Mouse (Mus musculus) hindbrain, embryonic 15.5 days (tissue): Measurements from ENCODE around the gene Pou3f3. TPM values are rescaled to one million over a fixed set of nuclear protein-coding genes. Genes with fewer than 3 reads are reported as not detected.

Experiments used
- ATAC-seq: fragments of 200-750 bp; cut with Nextera tagmentation; 2 replicates; pipeline ENCODE4 v1.8.0; 2017; ENCODE audit warnings: low read depth, moderate number of reproducible peaks, moderate TSS enrichment; ENCODE audit not compliant: low FRiP score
- H3K27ac ChIP-seq: fragments of 300-500 bp; sonication (generic); replicated peaks from 2 replicates; pipeline ENCODE4 v1.5.1; 2015; ENCODE audit warnings: mild to moderate bottlenecking, inconsistent platforms
- H3K27me3 ChIP-seq: fragments of 300-500 bp; sonication (generic); 2 replicates; pipeline ENCODE4 v1.6.1; 2015; ENCODE audit warnings: control low read depth, inconsistent platforms
- H3K36me3 ChIP-seq: fragments of 300-500 bp; sonication (generic); 2 replicates; pipeline ENCODE4 v1.6.1; 2015; ENCODE audit warnings: control low read depth, inconsistent platforms
- H3K4me1 ChIP-seq: fragments of 300-500 bp; sonication (generic); replicated peaks from 2 replicates; pipeline ENCODE4 v1.6.1; 2015; ENCODE audit warnings: control low read depth, inconsistent platforms
- H3K4me2 ChIP-seq: fragments of 300-500 bp; sonication (generic); 2 replicates; pipeline ENCODE4 v1.6.1; 2015; ENCODE audit warnings: moderate library complexity, mild to moderate bottlenecking, inconsistent platforms
- H3K4me3 ChIP-seq: fragments of 300-500 bp; sonication (generic); 2 replicates; pipeline ENCODE4 v1.5.1; 2015; ENCODE audit warnings: mild to moderate bottlenecking, inconsistent platforms
- H3K9ac ChIP-seq: fragments of 300-500 bp; sonication (generic); 2 replicates; pipeline ENCODE4 v1.6.1; 2015; ENCODE audit warnings: inconsistent platforms
- H3K9me3 ChIP-seq: fragments of 300-500 bp; sonication (generic); 2 replicates; pipeline ENCODE4 v1.6.1; 2016; ENCODE audit warnings: control low read depth, inconsistent platforms
- WGBS: fragments of 180-500 bp; shearing (Covaris S2); methylation state at CpG from one replicate; pipeline ENCODE4 v1.1.7; 2015; 5-methylcytosine and 5-hydroxymethylcytosine counted together
- polyA plus RNA-seq: library from polyadenylated mRNA; unstranded; fragments of >200 nt; fragmentation: Nextera tagmentation; extraction: Ambion mirVana; gene quantifications from 2 replicates; pipeline ENCODE4 v1.2.1, GENCODE M21; 2015

Pou3f3 gene
- polyA plus RNA-seq, 1 experiment from 2014 or later: 11.0 TPM

- H3K4me2 ChIP-seq: peak overlapping the region; percentile 97
- 15% methylated on average over 7 of the region's 7 CpGs for WGBS
- H3K9ac ChIP-seq: 0 out of 2 replicates have a peak overlapping the region, but pooled peaks have one; percentile 19
- no peak for ATAC-seq
- no peaks in the 10 kb centered on the region for H3K36me3 ChIP-seq
- H3K9me3 ChIP-seq: no peaks in the 10 kb centered on the region
- no peaks in the 10 kb centered on the region for H3K27me3 ChIP-seq
- peaks cover 49% of the 10 kb centered on the region for H3K4me1 ChIP-seq
- H3K27ac ChIP-seq: peak overlapping the region; percentile 97
- H3K4me3 ChIP-seq: peak overlapping the region; percentile 54
These were observed 7.6 kb upstream of the Pou3f3 start for GRCm38 (mm10) chr1:42687756-42688540.

- Histone ChIP-seq H3K9me3 (no peaks in the 10 kb centered on the region), H3K4me1 (peaks cover 51% of the 10 kb centered on the region), H3K4me2 (peak overlapping the region; percentile 97), H3K4me3 (peak overlapping the region; percentile 54; the same call in 1 of the 2 replicates), H3K36me3 (no peaks in the 10 kb centered on the region), H3K9ac (peak overlapping the region; percentile 19; the same call in 1 of the 2 replicates), H3K27ac (peak overlapping the region; percentile 97), H3K27me3 (no peaks in the 10 kb centered on the region)
- 12% methylated on average over 4 of the region's 4 CpGs for WGBS
- ATAC-seq: no peak
These were observed 6.9 kb upstream of the Pou3f3 start for GRCm38 (mm10) chr1:42688541-42689125.

DNA sequence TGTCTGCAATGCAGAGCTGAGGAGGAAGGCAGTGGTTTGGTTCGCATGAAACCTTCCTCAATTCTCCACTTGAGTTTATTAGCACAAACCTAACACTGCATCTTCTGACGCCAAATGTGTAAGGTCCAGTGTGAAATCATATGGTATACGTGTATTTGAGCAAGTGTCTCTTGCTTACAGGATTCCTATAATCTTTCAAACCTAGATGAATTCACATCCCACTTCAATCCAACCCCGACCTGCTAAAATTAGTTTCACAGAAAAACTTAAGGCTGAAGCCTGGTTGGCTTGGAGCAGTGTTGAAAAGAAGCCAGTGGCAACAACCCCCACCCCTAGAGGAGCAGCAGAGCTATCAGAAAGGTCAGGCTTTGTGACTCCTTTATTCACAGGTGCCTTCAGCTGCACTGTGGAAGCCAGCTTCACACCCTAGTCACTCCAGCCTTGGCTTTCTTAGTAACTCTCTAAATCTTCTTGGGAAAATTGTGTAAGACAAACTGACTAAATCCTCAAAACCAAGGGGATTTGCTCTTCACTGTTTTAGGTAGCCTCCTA is 5.5 kb upstream of the Pou3f3 start:
- no peak for ATAC-seq

DNA sequence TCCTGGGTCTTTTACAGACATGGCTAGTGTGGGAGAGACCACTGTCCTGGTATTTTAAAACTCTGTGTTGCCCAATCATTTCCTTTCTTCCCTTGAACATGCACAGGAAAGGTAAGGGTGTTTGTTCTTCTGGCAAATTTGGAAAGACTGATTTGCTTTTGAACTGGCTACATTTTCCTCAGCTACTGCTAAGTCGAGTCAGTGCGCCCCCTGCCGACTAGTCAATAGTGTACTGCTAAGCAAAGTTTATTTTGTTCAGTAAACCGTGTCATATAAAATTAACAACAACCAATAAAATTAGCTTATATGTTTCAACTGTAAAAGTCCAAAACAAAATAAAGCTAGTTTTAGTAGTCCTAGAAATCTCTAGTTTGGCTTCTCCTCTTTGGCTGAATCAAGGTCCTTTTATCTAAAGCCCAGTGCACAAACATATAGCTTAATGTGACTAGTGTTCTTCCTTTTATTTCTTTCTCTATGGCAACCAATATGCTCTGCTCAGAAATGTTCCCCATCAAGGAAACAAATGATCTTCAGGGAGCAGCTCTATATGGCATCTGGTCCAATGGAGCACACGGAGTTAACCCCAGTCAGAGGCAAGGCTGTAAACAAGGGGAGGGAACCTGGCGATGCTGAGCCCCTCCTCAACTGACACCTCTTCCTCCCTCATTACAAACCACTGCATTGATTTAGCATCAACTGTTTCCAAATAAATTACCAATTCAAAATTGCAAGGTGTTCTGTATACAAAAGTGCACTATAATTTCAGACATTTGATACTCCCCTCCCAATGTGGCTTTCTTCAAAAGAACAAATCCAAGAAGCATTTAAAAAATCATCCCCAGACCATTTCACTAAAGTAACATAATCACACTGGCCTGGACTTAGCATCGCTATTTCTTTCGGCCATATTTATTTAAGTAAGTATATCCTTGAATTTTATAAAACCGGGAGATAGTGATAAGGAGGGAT is 4.1 kb upstream of the Pou3f3 start:
- peak overlapping the region; percentile 54 for H3K4me3 ChIP-seq
- no peaks in the 10 kb centered on the region for H3K9me3 ChIP-seq
- peaks cover 27% of the 10 kb centered on the region for H3K4me1 ChIP-seq
- no peaks in the 10 kb centered on the region for H3K27me3 ChIP-seq
- WGBS: 2% methylated on average over 9 of the region's 9 CpGs
- ATAC-seq: peak; percentile 7; the same call in 1 of the 2 replicates
- peak overlapping the region; percentile 97 for H3K4me2 ChIP-seq
- H3K27ac ChIP-seq: peak overlapping the region; percentile 95
- no peaks in the 10 kb centered on the region for H3K36me3 ChIP-seq
- H3K9ac ChIP-seq: peak overlapping the region; percentile 65

More for the DNA sequence above, 5.5 kb upstream of the Pou3f3 start:
- H3K4me3 ChIP-seq: peak overlapping the region; percentile 54
- peak overlapping the region; percentile 95 for H3K27ac ChIP-seq
- H3K36me3 ChIP-seq: no peaks in the 10 kb centered on the region
- peak overlapping the region; percentile 97 for H3K4me2 ChIP-seq
- H3K4me1 ChIP-seq: peaks cover 38% of the 10 kb centered on the region
- no peaks in the 10 kb centered on the region for H3K9me3 ChIP-seq
- WGBS: 25% methylated on average over 4 of the region's 4 CpGs
- no peaks in the 10 kb centered on the region for H3K27me3 ChIP-seq
- peak overlapping the region; percentile 16 for H3K9ac ChIP-seq

- Histone ChIP-seq H3K4me2 (peak overlapping the region; percentile 97), H3K27me3 (no peaks in the 10 kb centered on the region), H3K36me3 (no peaks in the 10 kb centered on the region), H3K9me3 (no peaks in the 10 kb centered on the region), H3K4me3 (peak overlapping the region; percentile 54), H3K9ac (peak overlapping the region; percentile 65), H3K27ac (peak overlapping the region; percentile 95), H3K4me1 (peaks cover 23% of the 10 kb centered on the region)
- 6% methylated on average over 1 of the region's 1 CpGs for WGBS
- no peak for ATAC-seq
These were observed 3.3 kb upstream of the Pou3f3 start for GRCm38 (mm10) chr1:42692221-42692620.

DNA sequence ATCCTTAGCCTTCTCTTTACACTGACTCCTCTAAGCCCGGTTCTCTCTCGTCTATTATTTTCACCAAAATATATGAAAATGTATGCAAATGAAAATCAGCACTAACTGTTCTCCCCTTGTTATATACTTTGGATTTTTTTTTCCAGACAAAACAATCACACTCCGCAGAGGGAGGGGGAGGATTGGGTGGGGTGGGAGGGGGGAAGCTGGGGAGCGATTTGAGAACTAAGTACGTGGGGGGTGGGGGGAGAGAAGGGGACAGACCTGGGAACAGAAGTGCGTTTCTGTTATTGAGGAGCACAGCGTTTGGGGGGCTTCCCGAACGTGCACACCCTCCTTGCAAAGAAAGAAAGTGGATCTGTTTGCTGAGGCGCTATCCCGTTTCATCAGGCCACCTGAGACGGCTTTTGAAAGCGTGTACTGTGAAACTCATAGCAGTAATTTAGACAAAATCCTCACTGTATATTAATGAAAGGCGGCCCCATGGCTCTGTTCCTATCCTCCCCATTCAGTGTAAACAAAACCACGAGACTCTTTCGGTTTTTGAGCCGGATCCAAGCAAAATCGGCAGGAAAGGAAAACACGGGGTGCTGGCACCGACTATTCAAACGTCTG is 2.4 kb upstream of the Pou3f3 start:
- no peaks in the 10 kb centered on the region for H3K27me3 ChIP-seq
- H3K9ac ChIP-seq: peak overlapping the region; percentile 65
- peaks cover 14% of the 10 kb centered on the region for H3K4me1 ChIP-seq
- no peak for ATAC-seq
- peak overlapping the region; percentile 97 for H3K4me2 ChIP-seq
- peak overlapping the region; percentile 95 for H3K27ac ChIP-seq
- H3K9me3 ChIP-seq: no peaks in the 10 kb centered on the region
- WGBS: under 1% methylated on average over 21 of the region's 21 CpGs
- no peaks in the 10 kb centered on the region for H3K36me3 ChIP-seq
- H3K4me3 ChIP-seq: peak overlapping the region; percentile 54

DNA sequence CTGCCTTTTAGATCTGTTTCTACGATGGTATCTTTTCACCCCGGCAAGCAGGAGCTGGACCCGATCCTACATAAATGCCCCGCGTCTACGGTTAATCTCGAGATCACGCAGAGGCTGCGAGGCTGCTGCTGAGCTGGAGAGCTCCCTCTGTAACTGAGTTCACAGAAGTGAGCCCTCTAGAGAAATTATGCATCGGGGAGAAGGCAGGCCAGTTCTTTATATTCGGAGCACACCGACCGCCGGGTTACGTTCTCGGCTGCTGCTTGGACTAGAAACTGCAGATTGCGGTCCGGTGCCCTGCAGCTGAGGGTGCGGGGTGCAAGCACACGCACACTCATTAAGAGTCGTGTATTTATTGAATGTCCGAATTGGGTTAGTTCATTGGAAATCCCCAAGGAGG is 1.7 kb upstream of the Pou3f3 start:
- Histone ChIP-seq H3K9me3 (no peaks in the 10 kb centered on the region), H3K9ac (peak overlapping the region; percentile 65), H3K27ac (peak overlapping the region; percentile 95), H3K36me3 (no peaks in the 10 kb centered on the region), H3K4me3 (peak overlapping the region; percentile 54), H3K4me2 (peak overlapping the region; percentile 97), H3K27me3 (no peaks in the 10 kb centered on the region), H3K4me1 (peaks cover 10% of the 10 kb centered on the region)
- under 1% methylated on average over 22 of the region's 22 CpGs for WGBS
- ATAC-seq: no peak

GRCm38 (mm10) chr1:42694290-42694664 is 1.3 kb upstream of the Pou3f3 start:
- 0% methylated on average over 23 of the region's 26 CpGs for WGBS
- Histone ChIP-seq H3K4me2 (peak overlapping the region; percentile 97), H3K27me3 (no peaks in the 10 kb centered on the region), H3K27ac (peak overlapping the region; percentile 95), H3K9ac (peak overlapping the region; percentile 65), H3K36me3 (no peaks in the 10 kb centered on the region), H3K4me3 (peak overlapping the region; percentile 54), H3K9me3 (no peaks in the 10 kb centered on the region), H3K4me1 (peaks cover 7% of the 10 kb centered on the region)
- peak; percentile 40 for ATAC-seq

DNA sequence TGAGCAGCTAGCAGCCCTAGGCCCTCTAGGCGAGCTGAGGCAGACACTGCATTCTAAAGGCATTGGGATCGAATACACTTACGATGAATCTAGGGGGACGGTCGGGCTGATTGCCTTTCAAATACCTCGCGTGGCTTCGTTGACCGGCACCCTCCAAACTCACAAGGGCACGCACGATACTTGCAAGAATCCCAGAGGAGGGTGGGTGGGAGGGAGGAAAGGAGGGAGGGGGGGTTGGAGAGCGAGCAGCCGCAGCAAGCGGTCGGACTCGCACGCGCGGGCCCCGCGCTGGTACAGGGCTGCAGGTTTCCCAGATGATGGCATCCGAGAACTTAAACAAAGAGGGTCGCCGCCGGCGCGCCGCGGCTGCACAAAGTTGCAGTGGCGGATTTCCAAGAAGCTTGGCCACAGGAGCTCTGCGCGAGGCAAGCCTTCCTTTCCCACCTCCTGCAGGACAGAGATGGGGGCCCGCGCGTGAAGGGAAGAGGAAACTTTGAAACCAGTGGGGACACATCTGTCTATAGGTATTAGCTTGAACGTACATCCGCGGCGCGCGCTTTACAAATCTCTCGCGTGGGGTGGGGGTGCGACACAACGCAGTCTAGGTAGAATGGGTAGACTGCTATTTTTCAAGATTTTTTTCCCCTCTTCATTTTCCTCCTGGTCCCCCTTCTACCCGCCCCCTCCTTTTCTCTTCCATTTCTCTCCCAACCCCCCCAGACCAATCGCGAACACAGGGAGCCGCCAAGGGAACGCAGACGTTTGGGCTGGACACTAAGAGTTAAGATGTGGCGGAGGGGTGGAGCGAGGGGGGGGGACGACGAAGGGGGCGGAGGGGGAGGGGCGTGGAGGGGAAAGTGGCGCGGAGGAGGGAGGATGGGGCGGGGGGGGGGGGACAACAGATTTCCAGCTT is 647 bp upstream of the Pou3f3 start:
- H3K4me2 ChIP-seq: peak overlapping the region; percentile 97
- peak; percentile 76 for ATAC-seq
- H3K4me1 ChIP-seq: peaks cover 7% of the 10 kb centered on the region
- no peaks in the 10 kb centered on the region for H3K27me3 ChIP-seq
- no peaks in the 10 kb centered on the region for H3K36me3 ChIP-seq
- peak overlapping the region; percentile 95 for H3K27ac ChIP-seq
- peak overlapping the region; percentile 65 for H3K9ac ChIP-seq
- H3K4me3 ChIP-seq: peak overlapping the region; percentile 54
- H3K9me3 ChIP-seq: no peaks in the 10 kb centered on the region
- 0% methylated on average over 55 of the region's 60 CpGs for WGBS

DNA sequence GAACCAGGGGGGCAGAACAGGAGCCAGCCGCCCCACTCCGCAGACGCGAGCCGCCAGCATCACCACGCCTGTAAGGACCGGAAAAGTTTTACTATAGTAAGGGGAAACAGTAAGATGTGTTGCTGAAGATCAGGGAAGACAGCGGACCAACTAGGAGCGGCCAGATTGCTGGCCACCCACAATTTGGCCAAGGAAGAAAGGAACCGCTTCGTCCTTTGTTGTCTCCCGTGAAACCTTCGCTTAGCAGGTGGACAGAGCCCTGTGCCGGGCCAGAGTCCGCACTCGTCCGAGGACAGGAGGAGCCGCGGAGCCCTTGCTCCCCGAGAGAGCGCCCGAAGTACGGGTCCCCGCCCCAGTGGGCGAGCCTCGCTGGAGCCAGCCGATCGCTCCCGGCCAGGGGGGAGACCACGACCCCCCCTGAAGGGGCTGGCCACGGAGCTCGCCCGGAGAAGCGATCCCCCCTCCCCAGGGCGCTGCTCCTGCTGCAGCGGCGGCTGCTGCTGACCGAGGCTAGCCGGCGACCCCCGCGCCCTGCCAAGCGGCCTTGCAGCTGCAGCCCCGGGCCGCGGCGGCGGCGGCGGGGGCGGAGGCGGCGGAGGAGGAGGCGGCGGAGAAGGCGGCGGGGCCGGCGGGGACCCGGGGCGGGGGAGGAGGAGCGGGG is 933 bp downstream of the Pou3f3 start:
- no peaks in the 10 kb centered on the region for H3K36me3 ChIP-seq
- no peaks in the 10 kb centered on the region for H3K9me3 ChIP-seq
- 0% methylated on average over 35 of the region's 62 CpGs for WGBS
- H3K4me3 ChIP-seq: peak overlapping the region; percentile 54
- peak overlapping the region; percentile 95 for H3K27ac ChIP-seq
- H3K4me2 ChIP-seq: peak overlapping the region; percentile 97
- no peaks in the 10 kb centered on the region for H3K27me3 ChIP-seq
- H3K4me1 ChIP-seq: peaks cover 10% of the 10 kb centered on the region
- no peak for ATAC-seq
- peak overlapping the region; percentile 68 for H3K9ac ChIP-seq
